Mouse (Mus musculus) gastrocnemius, adult 8-10 months (tissue): ENCODE measurements at regions not wholly inside any gene's neighbourhood (a gene's known extent, or its start where the extent isn't known, plus 50 kb on each side); places are given as distances from the start of the nearest gene placed in this dataset. TPM values are rescaled to one million over a fixed set of nuclear protein-coding genes. Genes with fewer than 3 reads are reported as not detected.

Experiments used
- DNase-seq, 2 experiments: peaks; one replicate each; pipeline ENCODE4 v3.0.0; 2022; ENCODE audit warnings: low spot score in 2 of 2
- microRNA-seq: library from miRNA; unstranded; fragments of <30 nt; microRNA quantifications from one replicate; pipeline ENCODE4 v1.2.0, GENCODE M21; 2022

GRCm38 (mm10) chr3:115462623-115463022, 252.2 kb downstream of the S1pr1 start:
- no peak for DNase-seq

Small RNA genes lying in the stretch of these regions (microRNA-seq; reads per million reads assigned to microRNA genes)
- not detected for gene Gm25347
